9 mouse cellular contexts compared by ENCODE assay signal in the genomic region with DNA sequence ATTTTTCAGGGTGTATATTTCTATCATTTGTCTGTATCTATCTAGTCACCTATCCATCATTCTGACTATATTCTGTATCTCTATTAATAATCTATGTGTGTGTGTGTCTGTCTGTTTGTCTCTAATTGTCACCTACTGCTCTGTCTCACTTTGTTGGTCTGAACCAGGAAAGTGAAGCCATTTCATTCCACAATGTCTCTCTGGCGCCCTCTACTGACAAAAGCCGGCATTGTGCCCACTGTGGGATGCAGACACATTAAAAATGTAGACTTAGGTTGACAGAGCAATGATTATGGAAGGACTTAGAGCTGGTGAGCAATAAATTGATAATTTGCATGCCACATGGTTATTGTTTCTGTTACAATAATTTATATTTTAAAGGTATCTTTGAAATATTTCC. TPM values are rescaled to one million over a fixed set of nuclear protein-coding genes. Genes with fewer than 3 reads are reported as not detected.
A peak's percentile ranks its signal among the peaks of the same experiment; 100 is the strongest.
DNase-seq lines count a peak whose midpoint lies in the region; ATAC-seq and TF ChIP-seq lines count a peak whose summit lies in the region.
"Had no signal": no experiment of that assay in that cellular context is flagged by ENCODE, and none has a peak within 500 bp of the region (broad histone marks: within the 10 kb centered on the region; RNA-seq: fewer than 3 reads in every experiment).

No protein-coding gene starts in this region.

- H3K9me3 ChIP-seq in MEL (replicated peaks; ENCODE audit: insufficient read depth, low read length): no peaks in the 10 kb centered on the region
- H3K9me3 ChIP-seq in forebrain, embryonic 11.5 days (ENCODE audit: control insufficient read depth, low read length): no peaks in the 10 kb centered on the region
- H3K9me3 ChIP-seq in midbrain, embryonic 12.5 days: no peaks in the 10 kb centered on the region
- H3K9me3 ChIP-seq: limb, embryonic 12.5 days had no signal

- peak; percentile 88 to 99 (median 98) for TF ChIP-seq CTCF in MEL (IDR thresholded peaks at IDR 0.05 in 2 of 3, conservative IDR thresholded peaks at IDR 0.05 in 1 of 3; ENCODE audit: control insufficient read depth in 1 of 3, insufficient read depth in 1 of 3, low read depth in 2 of 3, low read length in 3 of 3, poor library complexity in 1 of 3, severe bottlenecking in 1 of 3)
- peak; percentile 50 for TF ChIP-seq CTCF in bone marrow, adult 2 months (IDR thresholded peaks at IDR 0.05; ENCODE audit: control insufficient read depth, insufficient read depth, low read length)
- peak; percentile 88 for TF ChIP-seq CTCF in left cerebral cortex, adult 2 months (IDR thresholded peaks at IDR 0.05)

- peaks cover 0 to 2% of the 10 kb centered on the region in 2 experiments; a peak in 1 of 4 replicates for H3K36me3 ChIP-seq in MEL (ENCODE audit: control insufficient read depth in 1 of 2, insufficient read depth in 2 of 2, low read length in 2 of 2)
- no peaks in the 10 kb centered on the region for H3K36me3 ChIP-seq in forebrain, embryonic 11.5 days (ENCODE audit: control insufficient read depth, insufficient read depth, low read length)
- no peaks in the 10 kb centered on the region for H3K36me3 ChIP-seq in midbrain, embryonic 12.5 days
- H3K36me3 ChIP-seq: limb, embryonic 12.5 days had no signal

- TF ChIP-seq RAD21 in MEL (IDR thresholded peaks at IDR 0.05; ENCODE audit: low read depth, low read length): peak; percentile 97

- intact Hi-C loops in left cerebral cortex, adult 2 months (cut with DNase I): loop anchor here (2.0 to 5.0 kb wide), 3 partner anchors 101 to 216 kb away; a partner anchor contains a TSS

- no peak overlapping the region for H3K4me2 ChIP-seq in forebrain, embryonic 11.5 days (ENCODE audit: low read depth, low read length, severe bottlenecking)
- H3K4me2 ChIP-seq in midbrain, embryonic 12.5 days (replicated peaks): no peak overlapping the region
- H3K4me2 ChIP-seq: limb, embryonic 12.5 days had no signal

- 0 out of 4 replicates have a peak, but pooled peaks of 1 of the 2 experiments have one; percentile 11 for TF ChIP-seq EP300 in MEL (IDR thresholded peaks at IDR 0.05; ENCODE audit: low read depth in 1 of 2, low read length in 2 of 2)

- H3K4me1 ChIP-seq in MEL (ENCODE audit: control insufficient read depth in 1 of 2, insufficient read depth in 2 of 2, low read length in 2 of 2): peaks cover 6 to 13% of the 10 kb centered on the region in 2 experiments; a peak in 3 of 4 replicates
- no peaks in the 10 kb centered on the region for H3K4me1 ChIP-seq in bone marrow, adult 2 months (ENCODE audit: control insufficient read depth, insufficient read depth, low read length)
- no peaks in the 10 kb centered on the region for H3K4me1 ChIP-seq in forebrain, embryonic 11.5 days (replicated peaks; ENCODE audit: control insufficient read depth, insufficient read depth, low read length)
- H3K4me1 ChIP-seq in midbrain, embryonic 12.5 days: no peaks in the 10 kb centered on the region
- H3K4me1 ChIP-seq: limb, embryonic 12.5 days had no signal

- TF ChIP-seq POLR2A in MEL (IDR thresholded peaks at IDR 0.05; ENCODE audit: control insufficient read depth in 1 of 2, insufficient read depth in 1 of 2, low read depth in 1 of 2, low read length in 2 of 2, poor library complexity in 1 of 2): no peak
- TF ChIP-seq POLR2A in bone marrow, adult 2 months (IDR thresholded peaks at IDR 0.05; ENCODE audit: borderline replicate concordance, control insufficient read depth, low read depth, low read length): no peak

- no peak overlapping the region for H3K4me3 ChIP-seq in MEL (ENCODE audit: control insufficient read depth in 1 of 2, insufficient read depth in 1 of 2, low read depth in 2 of 2, low read length in 2 of 2)
- no peak overlapping the region for H3K4me3 ChIP-seq in bone marrow, adult 2 months (replicated peaks; ENCODE audit: control insufficient read depth, low read depth, low read length)
- no peak overlapping the region for H3K4me3 ChIP-seq in forebrain, embryonic 11.5 days (ENCODE audit: low read depth, low read length)
- H3K4me3 ChIP-seq in left cerebral cortex, adult 2 months: no peak overlapping the region
- no peak overlapping the region for H3K4me3 ChIP-seq in midbrain, embryonic 12.5 days
- H3K4me3 ChIP-seq: limb, embryonic 12.5 days had no signal

- 0% methylated on average over 2 of the region's 2 CpGs for WGBS in bone marrow, adult 2 months
- WGBS in forebrain, embryonic 11.5 days: 0% methylated on average over 2 of the region's 2 CpGs
- 1% methylated on average over 2 of the region's 2 CpGs for WGBS in midbrain, embryonic 12.5 days

- H3K9ac ChIP-seq in MEL (ENCODE audit: control insufficient read depth, low read depth, low read length, poor library complexity, severe bottlenecking): no peak overlapping the region
- H3K9ac ChIP-seq in forebrain, embryonic 11.5 days (ENCODE audit: low read length): no peak overlapping the region
- no peak overlapping the region for H3K9ac ChIP-seq in midbrain, embryonic 12.5 days (replicated peaks)
- H3K9ac ChIP-seq: limb, embryonic 12.5 days had no signal

- peak; percentile 73 for ATAC-seq in forebrain, embryonic 11.5 days (replicated peaks; ENCODE audit: low FRiP score)
- ATAC-seq in midbrain, embryonic 12.5 days (ENCODE audit: low FRiP score, low read depth): peak; percentile 62; the same call in 1 of the 2 replicates
- ATAC-seq in inflammation-experienced regulatory T-cells, adult 6 months: no peak

- H3K79me2 ChIP-seq in MEL (ENCODE audit: control insufficient read depth, insufficient read depth, low read length, poor library complexity): no peaks in the 10 kb centered on the region

- H3K27me3 ChIP-seq in MEL (ENCODE audit: control insufficient read depth in 1 of 2, insufficient read depth in 2 of 2, low read length in 2 of 2): no peaks in the 10 kb centered on the region
- no peaks in the 10 kb centered on the region for H3K27me3 ChIP-seq in forebrain, embryonic 11.5 days (ENCODE audit: control insufficient read depth, insufficient read depth, low read length)
- H3K27me3 ChIP-seq in midbrain, embryonic 12.5 days: no peaks in the 10 kb centered on the region
- H3K27me3 ChIP-seq: limb, embryonic 12.5 days had no signal

- H3K27ac ChIP-seq in MEL (ENCODE audit: control insufficient read depth, low read depth, low read length): no peak overlapping the region
- H3K27ac ChIP-seq in bone marrow, adult 2 months (ENCODE audit: control insufficient read depth, insufficient read depth, low read depth, low read length, poor library complexity): no peak overlapping the region
- no peak overlapping the region for H3K27ac ChIP-seq in forebrain, embryonic 11.5 days (ENCODE audit: low read depth, low read length)
- H3K27ac ChIP-seq in left cerebral cortex, adult 2 months: no peak overlapping the region
- no peak overlapping the region for H3K27ac ChIP-seq in midbrain, embryonic 12.5 days (replicated peaks)
- H3K27ac ChIP-seq: limb, embryonic 12.5 days had no signal

- DNase-seq in MEL (ENCODE audit: low read depth, low spot score): peak; percentile 77
- peak; percentile 87 for DNase-seq in forebrain, embryonic 11.5 days (ENCODE audit: low spot score)
- peak; percentile 35 for DNase-seq in hindlimb bud, embryonic 11.5 days (ENCODE audit: extremely low spot score, low read depth, low spot score)
- DNase-seq in left cerebral cortex, adult 2 months (ENCODE audit: extremely low spot score in 1 of 2, low spot score in 2 of 2): peak; percentile 70 to 86
- peak; percentile 8 for DNase-seq in spleen, adult 12 weeks (ENCODE audit: low spot score)

RNA-seq across cellular contexts. Expression of a gene that starts 12.1 kb away (rescaled TPM):
- total RNA-seq in MEL (2012; rRNA removed): 0.12 and 0.13 TPM in 2 replicates
- under 1 TPM in 1 of 2 experiments, not detected in 1; 0.07 TPM for polyA plus RNA-seq in MEL (2012; ENCODE audit: insufficient read depth in 1 of 2, insufficient read length in 2 of 2, low read depth in 1 of 2, low replicate concordance in 2 of 2, missing spikeins in 1 of 2)
- 0.82 and 0.97 TPM in 2 replicates for polyA plus RNA-seq in bone marrow, adult 2 months (2011; ENCODE audit: insufficient read depth, insufficient read length, low replicate concordance, missing spikeins)
- polyA plus RNA-seq in forebrain, embryonic 11.5 days (2014; fragmentation: Nextera tagmentation; extraction: Ambion mirVana): not detected in 2 replicates
- not detected for total RNA-seq in left cerebral cortex, adult 2 months (2021)
- 0.21 TPM in 1 of 2 replicates, not detected in the other for polyA plus RNA-seq in midbrain, embryonic 12.5 days (2016; fragmentation: Nextera tagmentation; extraction: Ambion mirVana)
- not detected for polyA plus RNA-seq in inflammation-experienced regulatory T-cells, adult 6 months (2017; shearing (Covaris generic))

RNA-seq across cellular contexts. Expression of a gene that starts 13.7 kb away (rescaled TPM):
- not detected in 2 replicates for total RNA-seq in MEL (2012; rRNA removed)
- not detected for polyA plus RNA-seq in MEL (2012; ENCODE audit: insufficient read depth in 1 of 2, insufficient read length in 2 of 2, low read depth in 1 of 2, low replicate concordance in 2 of 2, missing spikeins in 1 of 2)
- polyA plus RNA-seq in bone marrow, adult 2 months (2011; ENCODE audit: insufficient read depth, insufficient read length, low replicate concordance, missing spikeins): 1.2 TPM in 1 of 2 replicates, not detected in the other
- polyA plus RNA-seq in forebrain, embryonic 11.5 days (2014; fragmentation: Nextera tagmentation; extraction: Ambion mirVana): not detected in 2 replicates
- total RNA-seq in left cerebral cortex, adult 2 months (2021): not detected
- polyA plus RNA-seq in midbrain, embryonic 12.5 days (2016; fragmentation: Nextera tagmentation; extraction: Ambion mirVana): not detected in 2 replicates
- not detected for polyA plus RNA-seq in inflammation-experienced regulatory T-cells, adult 6 months (2017; shearing (Covaris generic))

RNA-seq across cellular contexts. Expression of a gene that starts 32.6 kb away (rescaled TPM):
- not detected in 2 replicates for total RNA-seq in MEL (2012; rRNA removed)
- not detected for polyA plus RNA-seq in MEL (2012; ENCODE audit: insufficient read depth in 1 of 2, insufficient read length in 2 of 2, low read depth in 1 of 2, low replicate concordance in 2 of 2, missing spikeins in 1 of 2)
- polyA plus RNA-seq in bone marrow, adult 2 months (2011; ENCODE audit: insufficient read depth, insufficient read length, low replicate concordance, missing spikeins): not detected in 2 replicates
- not detected in 2 replicates for polyA plus RNA-seq in forebrain, embryonic 11.5 days (2014; fragmentation: Nextera tagmentation; extraction: Ambion mirVana)
- not detected for total RNA-seq in left cerebral cortex, adult 2 months (2021)
- polyA plus RNA-seq in midbrain, embryonic 12.5 days (2016; fragmentation: Nextera tagmentation; extraction: Ambion mirVana): not detected in 2 replicates
- polyA plus RNA-seq in inflammation-experienced regulatory T-cells, adult 6 months (2017; shearing (Covaris generic)): not detected
- polyA plus RNA-seq: limb, embryonic 12.5 days had no signal

RNA-seq across cellular contexts. Expression of a gene that starts 52.0 kb away (rescaled TPM):
- not detected in 2 replicates for total RNA-seq in MEL (2012; rRNA removed)
- polyA plus RNA-seq in MEL (2012; ENCODE audit: insufficient read depth in 1 of 2, insufficient read length in 2 of 2, low read depth in 1 of 2, low replicate concordance in 2 of 2, missing spikeins in 1 of 2): not detected
- 1.3 TPM in 1 of 2 replicates, not detected in the other for polyA plus RNA-seq in bone marrow, adult 2 months (2011; ENCODE audit: insufficient read depth, insufficient read length, low replicate concordance, missing spikeins)
- not detected in 2 replicates for polyA plus RNA-seq in forebrain, embryonic 11.5 days (2014; fragmentation: Nextera tagmentation; extraction: Ambion mirVana)
- not detected for total RNA-seq in left cerebral cortex, adult 2 months (2021)
- not detected in 2 replicates for polyA plus RNA-seq in midbrain, embryonic 12.5 days (2016; fragmentation: Nextera tagmentation; extraction: Ambion mirVana)
- polyA plus RNA-seq in inflammation-experienced regulatory T-cells, adult 6 months (2017; shearing (Covaris generic)): not detected
- polyA plus RNA-seq: limb, embryonic 12.5 days had no signal

Comparison
In these comparisons a context has a peak if more than half of its experiments do, and no peak if none do; other contexts are left out.
1. DNase-seq: peak in every context shown above with its lines; median percentile 87 in forebrain, embryonic 11.5 days; 78 in left cerebral cortex, adult 2 months; 77 in MEL; 35 in hindlimb bud, embryonic 11.5 days; 8 in spleen, adult 12 weeks.